In genomic region chr12:81483656-81484055, GRCm38 (mm10) we compare ENCODE assay signal across 8 mouse cellular contexts. TPM values are rescaled to one million over a fixed set of nuclear protein-coding genes. Genes with fewer than 3 reads are reported as not detected.
DNase-seq lines count a peak whose midpoint lies in the region; ATAC-seq and TF ChIP-seq lines count a peak whose summit lies in the region.

No protein-coding gene starts in this region.

- H3K27me3 ChIP-seq in kidney, adult 2 months (replicated peaks; ENCODE audit: control insufficient read depth, insufficient read depth, low read length): no peaks in the 10 kb centered on the region
- no peaks in the 10 kb centered on the region for H3K27me3 ChIP-seq in G1E (ENCODE audit: insufficient read depth, low read length)
- no peaks in the 10 kb centered on the region for H3K27me3 ChIP-seq in embryonic facial prominence, embryonic 10.5 days (replicated peaks; ENCODE audit: low read depth, poor library complexity, severe bottlenecking)
- H3K27me3 ChIP-seq in intestine, embryonic 15.5 days (replicated peaks): no peaks in the 10 kb centered on the region
- no peaks in the 10 kb centered on the region for H3K27me3 ChIP-seq in myocyte (ENCODE audit: control insufficient read depth, insufficient read depth, insufficient read length)

- no peak for TF ChIP-seq CTCF in kidney, adult 2 months (conservative IDR thresholded peaks at IDR 0.05; ENCODE audit: insufficient read depth, insufficient read length, low read depth, low read length)
- TF ChIP-seq CTCF in G1E (IDR thresholded peaks at IDR 0.05; ENCODE audit: low read depth, low read length): no peak

- peak overlapping the region; percentile 62 for H3K4me2 ChIP-seq in intestine, embryonic 15.5 days (replicated peaks)
- H3K4me2 ChIP-seq in myocyte (ENCODE audit: low read depth): peak overlapping the region; percentile 91

- H3K9ac ChIP-seq in intestine, embryonic 15.5 days: peak overlapping the region; percentile 26; the same call in 1 of the 2 replicates

- no peak overlapping the region for H3ac ChIP-seq in myocyte (ENCODE audit: control insufficient read depth, insufficient read length)

- peak; percentile 10 for DNase-seq in kidney, adult 2 months
- no peak for DNase-seq in kidney, adult 8-10 months
- peak; percentile 9 for DNase-seq in G1E (ENCODE audit: low spot score)
- DNase-seq in embryonic facial prominence, embryonic 10.5 days (ENCODE audit: low spot score): peak; percentile 61
- no peak for DNase-seq in urinary bladder, postnatal 10 days (ENCODE audit: low spot score)
- no peak for DNase-seq in layer of hippocampus, adult 11-12 months (ENCODE audit: low spot score)

- H3K36me3 ChIP-seq in kidney, adult 2 months (ENCODE audit: control insufficient read depth, insufficient read depth, low read length): no peaks in the 10 kb centered on the region
- H3K36me3 ChIP-seq in G1E (replicated peaks) (peaks cover 15% of the 10 kb centered on the region), myocyte (ENCODE audit: control insufficient read depth, insufficient read depth) (no peaks in the 10 kb centered on the region)
- no peaks in the 10 kb centered on the region; the same call in 1 of the 2 replicates for H3K36me3 ChIP-seq in embryonic facial prominence, embryonic 10.5 days (replicated peaks)
- no peaks in the 10 kb centered on the region for H3K36me3 ChIP-seq in intestine, embryonic 15.5 days

- no peak for ATAC-seq in G1E (ENCODE audit: extremely low read depth, insufficient number of reproducible peaks, low FRiP score, poor library complexity, severe bottlenecking)
- ATAC-seq in intestine, embryonic 15.5 days: no peak

- H3K4me1 ChIP-seq in kidney, adult 2 months (ENCODE audit: control insufficient read depth, insufficient read depth, low read length): no peaks in the 10 kb centered on the region
- peaks cover 12% of the 10 kb centered on the region for H3K4me1 ChIP-seq in G1E (ENCODE audit: insufficient read depth, low read depth, low read length)
- H3K4me1 ChIP-seq in embryonic facial prominence, embryonic 10.5 days: 0 out of 2 replicates have a peak, but pooled peaks cover 7% of the 10 kb centered on the region
- H3K4me1 ChIP-seq in intestine, embryonic 15.5 days (replicated peaks): no peaks in the 10 kb centered on the region

- H3K79me2 ChIP-seq in myocyte (ENCODE audit: control insufficient read depth, insufficient read depth): peaks cover 30% of the 10 kb centered on the region

- H3K27ac ChIP-seq in kidney, adult 2 months (ENCODE audit: insufficient read depth, low read depth, low read length): no peak overlapping the region
- peak overlapping the region; percentile 93; the same call in 1 of the 2 replicates for H3K27ac ChIP-seq in embryonic facial prominence, embryonic 10.5 days (replicated peaks)
- no peak overlapping the region for H3K27ac ChIP-seq in intestine, embryonic 15.5 days

- no peak for TF ChIP-seq POLR2A in kidney, adult 2 months (IDR thresholded peaks at IDR 0.05; ENCODE audit: low read depth, low read length)
- TF ChIP-seq POLR2A in myocyte (IDR thresholded peaks at IDR 0.05; ENCODE audit: insufficient read length, low read depth): no peak

- WGBS in kidney, adult 2 months: 34% methylated on average over 17 of the region's 17 CpGs
- WGBS in embryonic facial prominence, embryonic 10.5 days: 42% methylated on average over 17 of the region's 17 CpGs
- WGBS in intestine, embryonic 15.5 days: 29% methylated on average over 17 of the region's 17 CpGs

- no peaks in the 10 kb centered on the region for H3K9me3 ChIP-seq in G1E (replicated peaks)
- no peaks in the 10 kb centered on the region for H3K9me3 ChIP-seq in embryonic facial prominence, embryonic 10.5 days
- no peaks in the 10 kb centered on the region for H3K9me3 ChIP-seq in intestine, embryonic 15.5 days

- peak overlapping the region; percentile 22; the same call in 1 of the 2 replicates for H3K4me3 ChIP-seq in kidney, adult 2 months (ENCODE audit: insufficient read depth, low read depth, low read length)
- H3K4me3 ChIP-seq in G1E (ENCODE audit: low read depth, low read length) (peak overlapping the region; percentile 83), myocyte (peak overlapping the region; percentile 72)
- peak overlapping the region; percentile 76 for H3K4me3 ChIP-seq in embryonic facial prominence, embryonic 10.5 days
- H3K4me3 ChIP-seq in intestine, embryonic 15.5 days (replicated peaks): peak overlapping the region; percentile 76

TF ChIP-seq in myocyte, 11 proteins besides CTCF, POLR2A, EP300 and RAD21:
- no peak for TF ChIP-seq TCF12 (IDR thresholded peaks at IDR 0.05; ENCODE audit: insufficient read depth, poor library complexity, severe bottlenecking)
- no peak for TF ChIP-seq MYOD1 (IDR thresholded peaks at IDR 0.05; ENCODE audit: control insufficient read depth in 1 of 3, insufficient read length in 2 of 3, low read depth in 2 of 3)
- TF ChIP-seq MYOG (IDR thresholded peaks at IDR 0.05; ENCODE audit: control insufficient read depth in 1 of 3, insufficient read depth in 1 of 3, insufficient read length in 2 of 3, low read depth in 2 of 3): no peak
- TF ChIP-seq MAX (IDR thresholded peaks at IDR 0.05; ENCODE audit: low read depth): no peak
- TF ChIP-seq USF1 (IDR thresholded peaks at IDR 0.05; ENCODE audit: low read depth): no peak
- TF ChIP-seq TCF3 (IDR thresholded peaks at IDR 0.05; ENCODE audit: insufficient read length, low read depth): no peak
- TF ChIP-seq REST (IDR thresholded peaks at IDR 0.05; ENCODE audit: insufficient read depth, insufficient read length): no peak
- no peak for TF ChIP-seq POLR2AphosphoS2 (IDR thresholded peaks at IDR 0.05; ENCODE audit: insufficient read length, low read depth)
- no peak for TF ChIP-seq CEBPB (IDR thresholded peaks at IDR 0.05; ENCODE audit: insufficient read depth, poor library complexity, severe bottlenecking)
- no peak for TF ChIP-seq SRF (IDR thresholded peaks at IDR 0.05; ENCODE audit: control insufficient read depth, insufficient read length, low read depth)
- no peak for TF ChIP-seq E2F4 (IDR thresholded peaks at IDR 0.05; ENCODE audit: insufficient read depth)

RNA-seq across cellular contexts. Expression of gene Cox16, which starts 1.3 kb away (rescaled TPM):
- polyA plus RNA-seq in kidney, adult 2 months (2012; rRNA removed): 115 and 117 TPM in 2 replicates
- total RNA-seq in G1E (2014; fragmentation: Nextera tagmentation) (144 and 205 TPM in 2 replicates), G1E (2017) (159 and 166 TPM in 2 replicates)
- polyA plus RNA-seq in G1E (2012) (28.1 and 64.2 TPM in 2 replicates), myocyte (2012; fragmentation: generic; extraction: Trizol) (92.6 TPM)
- polyA plus RNA-seq in embryonic facial prominence, embryonic 10.5 days (2016; fragmentation: Nextera tagmentation; extraction: Ambion mirVana): 103 and 107 TPM in 2 replicates
- 159 and 174 TPM in 2 replicates for polyA plus RNA-seq in intestine, embryonic 15.5 days (2015; fragmentation: Nextera tagmentation; extraction: Ambion mirVana)

RNA-seq across cellular contexts. Expression of gene Gm20498, which starts 49.0 kb away (rescaled TPM):
- 14.5 and 21.3 TPM in 2 replicates for polyA plus RNA-seq in kidney, adult 2 months (2012; rRNA removed)
- total RNA-seq in G1E (2014; fragmentation: Nextera tagmentation) (30.3 and 44.0 TPM in 2 replicates), G1E (2017) (99.1 and 116 TPM in 2 replicates)
- polyA plus RNA-seq in G1E (2012) (64.7 and 98.4 TPM in 2 replicates), myocyte (2012; fragmentation: generic; extraction: Trizol) (32.0 TPM)
- 29.8 and 32.3 TPM in 2 replicates for polyA plus RNA-seq in embryonic facial prominence, embryonic 10.5 days (2016; fragmentation: Nextera tagmentation; extraction: Ambion mirVana)
- polyA plus RNA-seq in intestine, embryonic 15.5 days (2015; fragmentation: Nextera tagmentation; extraction: Ambion mirVana): 23.9 and 26.0 TPM in 2 replicates

RNA-seq across cellular contexts. Expression of gene Synj2bp, which starts 49.1 kb away (rescaled TPM):
- 35.8 and 42.0 TPM in 2 replicates for polyA plus RNA-seq in kidney, adult 2 months (2012; rRNA removed)
- 80.0 and 81.6 TPM in 2 replicates for total RNA-seq in G1E (2014; fragmentation: Nextera tagmentation)
- total RNA-seq in G1E (2017): 103 and 123 TPM in 2 replicates
- polyA plus RNA-seq in G1E (2012): 3.5 and 5.3 TPM in 2 replicates
- polyA plus RNA-seq in embryonic facial prominence, embryonic 10.5 days (2016; fragmentation: Nextera tagmentation; extraction: Ambion mirVana): 35.3 and 35.9 TPM in 2 replicates
- 43.2 and 43.5 TPM in 2 replicates for polyA plus RNA-seq in intestine, embryonic 15.5 days (2015; fragmentation: Nextera tagmentation; extraction: Ambion mirVana)
- 10.0 TPM for polyA plus RNA-seq in myocyte (2012; fragmentation: generic; extraction: Trizol)

Comparison
In these comparisons a context has a peak if more than half of its experiments do, and no peak if none do; other contexts are left out.
1. DNase-seq: peak in kidney, adult 2 months (single experiment), G1E (single experiment) and embryonic facial prominence, embryonic 10.5 days (single experiment); none in kidney, adult 8-10 months (0 of 2), urinary bladder, postnatal 10 days (single experiment) and layer of hippocampus, adult 11-12 months (single experiment).
2. H3K4me3 ChIP-seq: peak in every context shown above with its lines; median percentile 83 in G1E; 76 in embryonic facial prominence, embryonic 10.5 days; 76 in intestine, embryonic 15.5 days; 72 in myocyte; 22 in kidney, adult 2 months.